Mouse (Mus musculus): Measurements from ENCODE around the gene Nabp1. TPM values are rescaled to one million over a fixed set of nuclear protein-coding genes. Genes with fewer than 3 reads are reported as not detected.

Nabp1 gene
- polyA plus RNA-seq, 1 experiment from 2014 or later: 8.2 TPM

GRCm38 (mm10) chr1:51477656-51478081 is 556 bp downstream of the Nabp1 start:
- DNase-seq (ENCODE audit: low spot score) (peak; percentile 64), ATAC-seq (replicated peaks; ENCODE audit: low FRiP score) (peak; percentile 45)
- H3K27ac ChIP-seq (ENCODE audit: low read depth, low read length): no peak overlapping the region
- H3K4me1 ChIP-seq (replicated peaks; ENCODE audit: control insufficient read depth, insufficient read depth, low read length): peaks cover 3% of the 10 kb centered on the region; the same call in 1 of the 2 replicates
- H3K36me3 ChIP-seq (ENCODE audit: control insufficient read depth, insufficient read depth, low read length): no peaks in the 10 kb centered on the region
- peak overlapping the region; percentile 60 for H3K4me3 ChIP-seq (ENCODE audit: low read depth, low read length)
- under 1% methylated on average over 25 of the region's 25 CpGs for WGBS
- H3K27me3 ChIP-seq (ENCODE audit: control insufficient read depth, insufficient read depth, low read length): no peaks in the 10 kb centered on the region; the same call in 1 of the 2 replicates
- H3K9me3 ChIP-seq (ENCODE audit: control insufficient read depth, low read length): no peaks in the 10 kb centered on the region
- peak overlapping the region; percentile 68 for H3K9ac ChIP-seq (ENCODE audit: low read length)
- H3K4me2 ChIP-seq (ENCODE audit: low read depth, low read length, severe bottlenecking): peak overlapping the region; percentile 98

DNA sequence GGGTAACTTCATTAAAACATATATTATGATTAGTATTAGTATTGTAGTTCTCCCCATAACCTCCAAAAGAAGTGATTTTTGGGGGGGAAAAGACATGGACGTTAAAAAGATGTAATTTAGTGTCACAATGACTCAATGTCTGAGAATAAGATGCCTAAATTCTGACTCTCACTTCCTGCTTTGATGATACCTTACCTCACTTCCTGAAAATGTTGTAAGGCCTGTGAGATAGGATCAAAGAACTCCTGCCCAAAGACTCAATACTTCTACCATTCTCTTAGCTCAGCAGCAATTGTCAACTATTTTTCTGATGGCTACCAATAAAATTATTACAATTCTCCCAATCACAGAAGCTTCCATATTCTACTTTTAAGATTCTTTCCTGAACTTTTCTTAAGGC is 1.8 kb downstream of the Nabp1 start:
- no peaks in the 10 kb centered on the region for H3K9me3 ChIP-seq (ENCODE audit: control insufficient read depth, low read length)
- H3K36me3 ChIP-seq (ENCODE audit: control insufficient read depth, insufficient read depth, low read length): no peaks in the 10 kb centered on the region
- H3K27me3 ChIP-seq (ENCODE audit: control insufficient read depth, insufficient read depth, low read length): no peaks in the 10 kb centered on the region; the same call in 1 of the 2 replicates
- DNase-seq (ENCODE audit: low spot score) (no peak), ATAC-seq (replicated peaks; ENCODE audit: low FRiP score) (no peak)
- no peak overlapping the region for H3K4me3 ChIP-seq (ENCODE audit: low read depth, low read length)
- WGBS: 87% methylated on average over 1 of the region's 1 CpGs
- no peak overlapping the region for H3K27ac ChIP-seq (ENCODE audit: low read depth, low read length)
- H3K4me1 ChIP-seq (replicated peaks; ENCODE audit: control insufficient read depth, insufficient read depth, low read length): peaks cover 3% of the 10 kb centered on the region; the same call in 1 of the 2 replicates
- H3K4me2 ChIP-seq (ENCODE audit: low read depth, low read length, severe bottlenecking): no peak overlapping the region
- no peak overlapping the region for H3K9ac ChIP-seq (ENCODE audit: low read length)

DNA sequence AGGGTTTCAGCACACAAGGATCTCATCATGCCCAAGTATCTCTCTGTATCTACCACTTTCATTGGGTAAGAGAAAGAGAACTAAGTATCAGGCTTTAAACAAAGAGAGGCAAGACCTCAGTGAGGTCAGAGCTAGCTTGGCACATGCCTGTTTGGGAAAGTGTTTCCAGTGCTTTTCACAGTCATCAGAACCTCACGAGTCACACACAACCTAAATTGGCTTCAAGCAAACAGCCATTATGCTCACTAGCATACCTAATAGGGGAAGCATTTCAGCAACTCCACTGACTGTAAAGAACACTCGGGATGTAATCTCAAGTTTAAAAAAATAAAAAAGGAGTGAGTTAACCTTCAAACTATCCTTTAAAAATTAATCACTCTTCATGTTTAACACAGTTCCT is 10.1 kb downstream of the Nabp1 start:
- H3K4me1 ChIP-seq (replicated peaks; ENCODE audit: control insufficient read depth, insufficient read depth, low read length): no peaks in the 10 kb centered on the region
- H3K9me3 ChIP-seq (ENCODE audit: control insufficient read depth, low read length): no peaks in the 10 kb centered on the region
- H3K4me3 ChIP-seq (ENCODE audit: low read depth, low read length): no peak overlapping the region
- H3K36me3 ChIP-seq (ENCODE audit: control insufficient read depth, insufficient read depth, low read length): no peaks in the 10 kb centered on the region; the same call in 1 of the 2 replicates
- H3K9ac ChIP-seq (ENCODE audit: low read length): no peak overlapping the region
- no peak overlapping the region for H3K27ac ChIP-seq (ENCODE audit: low read depth, low read length)
- WGBS: 66% methylated on average over 2 of the region's 2 CpGs
- no peak overlapping the region for H3K4me2 ChIP-seq (ENCODE audit: low read depth, low read length, severe bottlenecking)
- no peaks in the 10 kb centered on the region for H3K27me3 ChIP-seq (ENCODE audit: control insufficient read depth, insufficient read depth, low read length)
- no peak for DNase-seq (ENCODE audit: low spot score)
- ATAC-seq (replicated peaks; ENCODE audit: low FRiP score): no peak

GRCm38 (mm10) chr1:51467181-51467580 is 11.0 kb downstream of the Nabp1 start:
- H3K4me2 ChIP-seq (ENCODE audit: low read depth, low read length, severe bottlenecking): no peak overlapping the region
- H3K4me3 ChIP-seq (ENCODE audit: low read depth, low read length): no peak overlapping the region
- no peaks in the 10 kb centered on the region; the same call in 1 of the 2 replicates for H3K36me3 ChIP-seq (ENCODE audit: control insufficient read depth, insufficient read depth, low read length)
- H3K27ac ChIP-seq (ENCODE audit: low read depth, low read length): no peak overlapping the region
- no peak for DNase-seq (ENCODE audit: low spot score)
- H3K27me3 ChIP-seq (ENCODE audit: control insufficient read depth, insufficient read depth, low read length): no peaks in the 10 kb centered on the region
- no peaks in the 10 kb centered on the region for H3K9me3 ChIP-seq (ENCODE audit: control insufficient read depth, low read length)
- no peak for ATAC-seq (replicated peaks; ENCODE audit: low FRiP score)
- no peaks in the 10 kb centered on the region for H3K4me1 ChIP-seq (replicated peaks; ENCODE audit: control insufficient read depth, insufficient read depth, low read length)
- WGBS: 88% methylated on average over 5 of the region's 5 CpGs
- H3K9ac ChIP-seq (ENCODE audit: low read length): no peak overlapping the region

- DNase-seq (ENCODE audit: low spot score) (no peak), ATAC-seq (replicated peaks; ENCODE audit: low FRiP score) (no peak)
- no peak overlapping the region for H3K4me3 ChIP-seq (ENCODE audit: low read depth, low read length)
- no peaks in the 10 kb centered on the region for H3K27me3 ChIP-seq (ENCODE audit: control insufficient read depth, insufficient read depth, low read length)
- H3K9ac ChIP-seq (ENCODE audit: low read length): no peak overlapping the region
- H3K9me3 ChIP-seq (ENCODE audit: control insufficient read depth, low read length): no peaks in the 10 kb centered on the region
- H3K4me2 ChIP-seq (ENCODE audit: low read depth, low read length, severe bottlenecking): no peak overlapping the region
- H3K36me3 ChIP-seq (ENCODE audit: control insufficient read depth, insufficient read depth, low read length): no peaks in the 10 kb centered on the region; the same call in 1 of the 2 replicates
- H3K4me1 ChIP-seq (replicated peaks; ENCODE audit: control insufficient read depth, insufficient read depth, low read length): no peaks in the 10 kb centered on the region
- 69% methylated on average over 1 of the region's 1 CpGs for WGBS
- H3K27ac ChIP-seq (ENCODE audit: low read depth, low read length): no peak overlapping the region
Measured at GRCm38 (mm10) chr1:51466385-51466784, 11.8 kb downstream of the Nabp1 start.

GRCm38 (mm10) chr1:51465285-51465684 is 12.9 kb downstream of the Nabp1 start:
- no peak for ATAC-seq (replicated peaks; ENCODE audit: low FRiP score)
- Histone ChIP-seq H3K9me3 (ENCODE audit: control insufficient read depth, low read length) (no peaks in the 10 kb centered on the region), H3K27ac (ENCODE audit: low read depth, low read length) (no peak overlapping the region), H3K36me3 (ENCODE audit: control insufficient read depth, insufficient read depth, low read length) (no peaks in the 10 kb centered on the region; the same call in 1 of the 2 replicates), H3K9ac (ENCODE audit: low read length) (no peak overlapping the region), H3K27me3 (ENCODE audit: control insufficient read depth, insufficient read depth, low read length) (no peaks in the 10 kb centered on the region), H3K4me2 (ENCODE audit: low read depth, low read length, severe bottlenecking) (no peak overlapping the region), H3K4me3 (ENCODE audit: low read depth, low read length) (no peak overlapping the region), H3K4me1 (replicated peaks; ENCODE audit: control insufficient read depth, insufficient read depth, low read length) (no peaks in the 10 kb centered on the region)
- DNase-seq (ENCODE audit: low spot score): no peak
- 41% methylated on average over 2 of the region's 2 CpGs for WGBS

GRCm38 (mm10) chr1:51463038-51463437 is 15.2 kb downstream of the Nabp1 start:
- Histone ChIP-seq H3K9me3 (ENCODE audit: control insufficient read depth, low read length) (no peaks in the 10 kb centered on the region), H3K9ac (ENCODE audit: low read length) (no peak overlapping the region), H3K27ac (ENCODE audit: low read depth, low read length) (no peak overlapping the region), H3K4me3 (ENCODE audit: low read depth, low read length) (no peak overlapping the region), H3K36me3 (ENCODE audit: control insufficient read depth, insufficient read depth, low read length) (no peaks in the 10 kb centered on the region; the same call in 1 of the 2 replicates), H3K27me3 (ENCODE audit: control insufficient read depth, insufficient read depth, low read length) (no peaks in the 10 kb centered on the region), H3K4me1 (replicated peaks; ENCODE audit: control insufficient read depth, insufficient read depth, low read length) (no peaks in the 10 kb centered on the region), H3K4me2 (ENCODE audit: low read depth, low read length, severe bottlenecking) (no peak overlapping the region)
- WGBS: 87% methylated on average over 5 of the region's 5 CpGs
- ATAC-seq (replicated peaks; ENCODE audit: low FRiP score) (no peak), DNase-seq (ENCODE audit: low spot score) (no peak)

GRCm38 (mm10) chr1:51458731-51459450 is 19.3 kb downstream of the Nabp1 start:
- no peak; the same call in 1 of the 2 replicates for ATAC-seq (replicated peaks; ENCODE audit: low FRiP score)
- Histone ChIP-seq H3K4me1 (replicated peaks; ENCODE audit: control insufficient read depth, insufficient read depth, low read length) (no peaks in the 10 kb centered on the region), H3K36me3 (ENCODE audit: control insufficient read depth, insufficient read depth, low read length) (no peaks in the 10 kb centered on the region), H3K27ac (ENCODE audit: low read depth, low read length) (no peak overlapping the region), H3K4me3 (ENCODE audit: low read depth, low read length) (no peak overlapping the region), H3K9ac (ENCODE audit: low read length) (no peak overlapping the region), H3K27me3 (ENCODE audit: control insufficient read depth, insufficient read depth, low read length) (no peaks in the 10 kb centered on the region), H3K9me3 (ENCODE audit: control insufficient read depth, low read length) (no peaks in the 10 kb centered on the region), H3K4me2 (ENCODE audit: low read depth, low read length, severe bottlenecking) (no peak overlapping the region)
- 71% methylated on average over 10 of the region's 10 CpGs for WGBS
- DNase-seq (ENCODE audit: low spot score): no peak

DNA sequence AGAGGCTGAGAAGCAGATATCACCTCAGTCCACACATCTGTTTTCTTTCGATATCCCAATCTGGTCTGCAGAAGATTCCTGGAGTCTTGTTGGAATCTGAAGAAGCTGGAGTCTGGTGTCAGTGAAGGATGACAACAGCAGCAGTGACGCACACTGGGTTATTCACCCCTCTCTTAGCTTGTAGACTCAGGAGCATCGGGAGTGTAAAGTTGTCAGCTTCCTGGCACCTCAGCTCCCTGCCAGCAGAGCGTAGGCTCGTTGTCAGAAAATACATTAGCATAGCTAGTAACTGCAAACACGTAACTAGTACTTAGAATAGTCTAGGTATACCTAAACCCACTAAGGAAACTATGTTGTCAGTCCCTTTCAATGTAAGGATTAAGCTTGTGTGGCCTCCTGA is 20.1 kb downstream of the Nabp1 start:
- ATAC-seq (replicated peaks; ENCODE audit: low FRiP score): no peak
- no peak overlapping the region for H3K9ac ChIP-seq (ENCODE audit: low read length)

More for the DNA sequence above, 20.1 kb downstream of the Nabp1 start:
- Histone ChIP-seq H3K36me3 (ENCODE audit: control insufficient read depth, insufficient read depth, low read length) (no peaks in the 10 kb centered on the region), H3K4me2 (ENCODE audit: low read depth, low read length, severe bottlenecking) (no peak overlapping the region), H3K9me3 (ENCODE audit: control insufficient read depth, low read length) (no peaks in the 10 kb centered on the region), H3K27me3 (ENCODE audit: control insufficient read depth, insufficient read depth, low read length) (no peaks in the 10 kb centered on the region), H3K4me1 (replicated peaks; ENCODE audit: control insufficient read depth, insufficient read depth, low read length) (no peaks in the 10 kb centered on the region), H3K27ac (ENCODE audit: low read depth, low read length) (no peak overlapping the region), H3K4me3 (ENCODE audit: low read depth, low read length) (no peak overlapping the region)
- no peak for DNase-seq (ENCODE audit: low spot score)
- 87% methylated on average over 6 of the region's 6 CpGs for WGBS
